Mouse (Mus musculus): ENCODE measurements at regions not wholly inside any gene's neighbourhood (a gene's known extent, or its start where the extent isn't known, plus 50 kb on each side); places are given as distances from the start of the nearest gene placed in this dataset.

- no peak for ATAC-seq (replicated peaks; ENCODE audit: low read depth, poor library complexity, severe bottlenecking)
These were observed 89.0 kb upstream of the Sox11 start for GRCm38 (mm10) chr12:27431338-27431737.

DNA sequence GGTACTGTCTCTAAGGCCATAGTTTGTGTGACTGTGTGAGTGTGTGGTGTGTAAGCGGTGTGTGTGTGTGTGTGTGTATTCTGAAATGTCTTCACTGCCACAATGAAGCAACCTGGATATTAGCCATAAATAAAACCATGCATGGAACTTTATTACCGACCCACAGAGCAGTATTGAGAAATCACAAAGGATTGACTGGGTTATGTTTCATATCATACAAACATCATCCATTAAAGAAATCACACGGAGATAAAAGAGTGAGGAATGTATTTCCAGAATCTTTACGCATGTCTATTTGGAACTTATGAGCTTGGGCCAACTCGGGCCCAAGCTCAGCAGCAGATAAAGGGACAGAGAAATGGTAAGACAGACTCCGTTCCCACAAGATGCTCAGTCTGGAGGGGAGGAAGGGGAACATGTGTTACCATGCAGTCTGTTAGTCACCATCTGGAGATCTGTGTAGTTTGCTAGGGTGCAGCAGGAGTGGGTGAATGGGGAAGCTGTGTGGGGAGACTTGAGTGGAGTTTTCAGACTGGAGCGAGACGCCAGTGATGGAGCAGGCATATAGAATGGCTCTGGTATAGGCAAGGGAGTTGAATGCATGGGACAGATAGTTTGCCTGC lies 75.1 kb upstream of the Sox11 start:
- ATAC-seq (replicated peaks; ENCODE audit: low read depth, poor library complexity, severe bottlenecking), result no peak

- ATAC-seq (replicated peaks; ENCODE audit: low read depth, poor library complexity, severe bottlenecking), result no peak
These were observed 68.2 kb upstream of the Sox11 start for GRCm38 (mm10) chr12:27410555-27410954.

DNA sequence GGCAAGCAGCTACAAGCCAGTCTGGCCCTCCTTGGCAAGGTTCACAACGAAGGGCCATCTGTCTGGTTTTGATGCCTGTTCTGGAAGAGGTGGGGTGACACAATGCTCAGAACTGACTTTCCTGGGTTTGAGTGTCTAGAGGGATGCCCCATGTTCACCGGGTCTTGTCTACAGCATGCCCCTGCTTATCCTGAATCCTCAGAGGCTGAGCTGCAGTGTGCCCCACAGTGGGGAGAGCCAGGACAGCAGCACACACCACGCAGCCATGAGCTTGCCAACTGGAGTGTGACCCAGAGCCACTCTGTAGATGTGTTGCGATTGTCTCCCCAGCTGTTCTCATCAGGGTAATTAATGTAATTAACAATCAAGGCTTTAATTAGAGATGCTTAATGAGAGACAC lies 66.1 kb upstream of the Sox11 start:
- ATAC-seq (replicated peaks; ENCODE audit: low read depth, poor library complexity, severe bottlenecking), result no peak

- no peak for ATAC-seq (replicated peaks; ENCODE audit: low read depth, poor library complexity, severe bottlenecking)
These were observed 57.0 kb upstream of the Sox11 start for GRCm38 (mm10) chr12:27399392-27399791.
